Mouse (Mus musculus) midbrain, embryonic 15.5 days (tissue): ENCODE measurements around the gene Scai. TPM values are rescaled to one million over a fixed set of nuclear protein-coding genes. Genes with fewer than 3 reads are reported as not detected.
"Not testable (repeated sequence)": the region's sequence is repeated elsewhere in the genome, so short reads cannot be mapped to it uniquely, and the experiment has no call there.

Experiments used
- ATAC-seq: fragments of 200-750 bp; cut with Nextera tagmentation; replicated peaks from 2 replicates; pipeline ENCODE4 v1.8.0; 2017; ENCODE audit warnings: moderate TSS enrichment
- H3K27ac ChIP-seq: fragments of 300-500 bp; sonication (generic); 2 replicates; pipeline ENCODE4 v1.5.1; 2015; ENCODE audit warnings: mild to moderate bottlenecking, inconsistent platforms
- H3K27me3 ChIP-seq: fragments of 300-500 bp; sonication (generic); replicated peaks from 2 replicates; pipeline ENCODE4 v1.6.1; 2015; ENCODE audit warnings: inconsistent platforms
- H3K36me3 ChIP-seq: fragments of 300-500 bp; sonication (generic); replicated peaks from 2 replicates; pipeline ENCODE4 v1.6.1; 2015; ENCODE audit warnings: inconsistent platforms
- H3K4me1 ChIP-seq: fragments of 300-500 bp; sonication (generic); 2 replicates; pipeline ENCODE4 v1.6.1; 2015; ENCODE audit warnings: inconsistent platforms
- H3K4me2 ChIP-seq: fragments of 300-500 bp; sonication (generic); 2 replicates; pipeline ENCODE4 v1.6.1; 2015; ENCODE audit warnings: inconsistent platforms, mild to moderate bottlenecking, moderate library complexity
- H3K4me3 ChIP-seq: fragments of 300-500 bp; sonication (generic); 2 replicates; pipeline ENCODE4 v1.5.1; 2015; ENCODE audit warnings: mild to moderate bottlenecking, inconsistent platforms
- H3K9ac ChIP-seq: fragments of 300-500 bp; sonication (generic); 2 replicates; pipeline ENCODE4 v1.6.1; 2015; ENCODE audit warnings: mild to moderate bottlenecking, inconsistent platforms
- H3K9me3 ChIP-seq: fragments of 300-500 bp; sonication (generic); 2 replicates; pipeline ENCODE4 v1.6.1; 2016; ENCODE audit warnings: inconsistent platforms
- WGBS: fragments of 180-500 bp; shearing (Covaris S2); methylation state at CpG from one replicate; pipeline ENCODE4 v1.1.7; 2015; ENCODE audit warnings: mixed read lengths; 5-methylcytosine and 5-hydroxymethylcytosine counted together
- polyA plus RNA-seq: library from polyadenylated mRNA; unstranded; fragments of >200 nt; fragmentation: Nextera tagmentation; extraction: Ambion mirVana; gene quantifications from 2 replicates; pipeline ENCODE4 v1.2.1, GENCODE M21; 2015

Scai gene
- polyA plus RNA-seq, 1 experiment from 2014 or later: 21.2 TPM

DNA sequence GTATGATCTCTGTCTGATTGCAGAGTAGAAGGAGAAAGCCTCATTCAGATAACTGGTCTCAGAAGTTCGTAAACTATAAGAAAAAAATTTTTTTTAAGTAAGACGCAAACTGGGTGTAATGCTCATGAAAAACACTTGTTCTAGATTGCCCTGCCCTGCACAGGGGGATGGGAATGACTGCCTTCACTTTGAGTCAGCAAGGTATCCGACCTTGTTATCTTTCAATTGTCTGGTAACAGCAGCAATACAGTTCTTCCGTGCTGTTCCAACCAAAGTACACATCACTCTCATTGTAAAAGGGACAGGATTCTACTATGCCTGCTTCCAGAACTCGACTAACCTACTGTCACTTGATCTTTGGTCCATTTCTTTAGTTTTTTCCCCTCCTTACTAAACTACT is 69.4 kb downstream of the Scai start:
- H3K27me3 ChIP-seq: no peaks in the 10 kb centered on the region
- H3K27ac ChIP-seq: no peak overlapping the region
- no peak for ATAC-seq
- H3K9me3 ChIP-seq: no peaks in the 10 kb centered on the region
- WGBS: 92% methylated on average over 5 of the region's 5 CpGs
- H3K4me2 ChIP-seq: no peak overlapping the region
- H3K36me3 ChIP-seq: peaks cover 36% of the 10 kb centered on the region
- H3K4me3 ChIP-seq: no peak overlapping the region
- H3K4me1 ChIP-seq: no peaks in the 10 kb centered on the region
- H3K9ac ChIP-seq: no peak overlapping the region

DNA sequence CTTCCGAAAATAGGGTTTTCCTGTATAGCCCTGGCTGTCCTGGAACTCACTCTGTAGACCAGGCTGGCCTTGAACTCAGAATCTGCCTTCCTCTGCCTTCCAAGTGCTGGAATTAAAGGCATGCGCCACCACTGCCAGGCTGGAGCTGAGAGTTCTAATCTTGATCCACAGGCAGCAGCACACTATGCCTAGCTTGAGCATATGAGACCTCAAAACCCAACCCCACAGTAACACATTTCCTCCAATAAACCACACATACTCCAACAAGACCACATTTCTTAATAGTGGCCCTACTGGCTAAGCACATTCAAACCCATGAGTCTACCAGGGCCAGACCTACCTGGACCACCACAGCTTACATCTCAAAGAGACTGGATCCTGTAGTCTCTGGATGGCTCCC is 74.0 kb downstream of the Scai start:
- Histone ChIP-seq H3K4me1 (no peaks in the 10 kb centered on the region), H3K4me3 (no peak overlapping the region), H3K36me3 (peaks cover 32% of the 10 kb centered on the region), H3K9me3 (no peaks in the 10 kb centered on the region), H3K27me3 (no peaks in the 10 kb centered on the region), H3K27ac (no peak overlapping the region), H3K4me2 (no peak overlapping the region), H3K9ac (no peak overlapping the region)
- ATAC-seq: no peak
- WGBS: 86% methylated on average over 2 of the region's 2 CpGs

DNA sequence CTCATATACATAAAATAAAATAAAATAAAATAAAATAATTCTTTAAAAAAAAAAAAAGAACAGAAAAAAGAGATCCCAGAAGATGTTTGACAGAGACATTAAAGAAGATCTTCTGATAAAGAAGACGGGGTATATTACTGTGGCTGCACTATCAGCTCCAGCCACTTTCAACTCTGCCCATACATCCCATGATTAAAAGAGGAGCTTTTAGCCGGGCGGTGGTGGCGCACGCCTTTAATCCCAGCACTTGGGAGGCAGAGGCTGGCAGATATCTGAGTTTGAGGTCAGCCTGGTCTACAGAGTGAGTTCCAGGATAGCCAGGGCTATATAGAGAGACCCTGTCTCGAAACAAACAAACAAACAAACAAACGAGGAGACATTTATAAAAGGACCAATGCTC is 76.4 kb downstream of the Scai start:
- no peaks in the 10 kb centered on the region for H3K4me1 ChIP-seq
- no peak overlapping the region for H3K4me2 ChIP-seq
- no peak overlapping the region for H3K9ac ChIP-seq
- H3K27ac ChIP-seq: no peak overlapping the region
- 95% methylated on average over 7 of the region's 7 CpGs for WGBS
- H3K4me3 ChIP-seq: no peak overlapping the region
- no peaks in the 10 kb centered on the region for H3K9me3 ChIP-seq
- peaks cover 29% of the 10 kb centered on the region for H3K36me3 ChIP-seq
- ATAC-seq: no peak
- no peaks in the 10 kb centered on the region for H3K27me3 ChIP-seq

DNA sequence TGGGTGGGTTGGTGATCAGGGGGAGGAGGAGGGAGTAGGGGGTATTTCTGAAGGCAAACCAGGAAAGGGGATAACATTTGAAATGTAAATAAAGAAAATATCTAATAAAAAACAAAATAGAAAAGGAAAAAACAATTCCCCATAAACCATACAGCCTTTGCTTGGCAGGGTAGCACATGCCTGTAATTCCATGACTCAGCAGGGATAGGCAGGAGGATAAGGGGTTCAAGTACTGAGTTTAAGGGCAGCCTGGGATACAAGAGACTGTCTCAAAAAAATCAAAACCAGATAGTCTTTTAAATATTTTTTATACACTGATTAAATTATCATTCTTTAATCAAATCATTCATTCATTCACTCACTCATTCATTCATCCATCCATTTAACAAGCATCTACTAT is 80.0 kb downstream of the Scai start:
- ATAC-seq: no peak
- Histone ChIP-seq H3K36me3 (peaks cover 27% of the 10 kb centered on the region; the same call in 1 of the 2 replicates), H3K9ac (no peak overlapping the region), H3K9me3 (no peaks in the 10 kb centered on the region), H3K4me3 (no peak overlapping the region), H3K4me2 (no peak overlapping the region), H3K27ac (no peak overlapping the region), H3K27me3 (no peaks in the 10 kb centered on the region), H3K4me1 (no peaks in the 10 kb centered on the region)

DNA sequence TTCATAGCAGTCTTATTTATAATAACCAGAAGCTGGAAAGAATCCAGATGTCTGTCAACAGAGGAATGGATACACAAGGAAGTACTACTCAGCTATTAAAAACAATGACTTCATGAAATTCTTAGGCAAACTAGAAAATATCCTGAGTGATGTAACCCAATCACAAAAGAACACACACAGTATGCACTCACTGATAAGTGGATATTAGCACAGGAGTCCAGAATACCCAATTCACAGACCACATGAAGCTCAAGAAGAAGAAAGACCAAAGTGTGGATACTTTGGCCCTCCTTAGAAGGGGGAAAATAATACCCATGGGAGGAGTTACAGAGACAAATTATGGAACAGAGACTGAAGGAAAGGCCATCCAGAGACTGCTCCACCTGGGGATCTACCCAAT is 80.8 kb downstream of the Scai start:
- not testable (repeated sequence) for H3K9ac ChIP-seq, H3K4me3 ChIP-seq, H3K4me2 ChIP-seq, H3K27ac ChIP-seq, H3K4me1 ChIP-seq, H3K9me3 ChIP-seq, ATAC-seq, H3K27me3 ChIP-seq
- H3K36me3 ChIP-seq: peaks cover 28% of the 10 kb centered on the region; the same call in 1 of the 2 replicates

DNA sequence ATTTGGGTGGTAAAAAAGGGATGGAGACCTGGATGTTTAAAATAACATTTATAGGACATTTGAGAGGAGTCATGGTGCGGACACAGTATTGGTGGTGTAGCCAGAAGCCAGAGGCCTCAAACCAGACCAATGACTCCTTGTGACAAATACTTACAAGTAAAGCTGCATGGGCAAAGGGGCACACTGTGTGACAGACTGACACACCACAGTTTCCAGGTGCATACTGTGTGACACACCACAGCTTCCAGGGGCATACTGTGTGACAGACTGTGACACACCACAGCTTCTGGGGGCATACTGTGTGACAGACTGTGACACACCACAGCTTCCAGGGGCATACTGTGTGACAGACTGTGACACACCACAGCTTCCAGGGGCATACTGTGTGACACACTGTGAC is 90.6 kb downstream of the Scai start:
- not testable (repeated sequence) for H3K27me3 ChIP-seq, ATAC-seq, H3K4me3 ChIP-seq, H3K9me3 ChIP-seq, H3K27ac ChIP-seq, H3K9ac ChIP-seq, H3K4me1 ChIP-seq, H3K4me2 ChIP-seq
- peaks cover 25% of the 10 kb centered on the region for H3K36me3 ChIP-seq
- WGBS: 94% methylated on average over 1 of the region's 1 CpGs

DNA sequence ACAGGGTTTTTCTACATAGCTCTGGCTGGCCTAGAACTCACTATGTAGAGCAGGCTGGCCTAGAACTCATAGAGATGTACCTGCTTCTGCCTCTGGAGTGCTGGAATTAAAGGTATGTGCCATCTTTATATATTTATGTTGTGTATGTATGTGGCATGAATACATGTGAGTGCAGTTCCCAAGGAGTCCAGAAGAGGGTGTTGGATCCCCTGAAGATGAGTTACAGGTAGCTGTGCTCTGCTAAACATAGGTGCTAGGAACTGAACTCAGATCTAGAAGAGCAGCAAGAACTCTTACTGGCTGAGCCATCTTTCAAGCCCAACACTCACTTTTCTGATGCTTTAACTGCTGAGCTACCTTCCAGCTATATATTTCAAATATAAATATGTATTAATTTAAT is 92.5 kb downstream of the Scai start:
- Histone ChIP-seq H3K9me3 (no peaks in the 10 kb centered on the region), H3K27ac (no peak overlapping the region), H3K9ac (no peak overlapping the region), H3K4me1 (no peaks in the 10 kb centered on the region), H3K27me3 (no peaks in the 10 kb centered on the region), H3K4me2 (no peak overlapping the region), H3K36me3 (peaks cover 28% of the 10 kb centered on the region), H3K4me3 (no peak overlapping the region)
- no peak for ATAC-seq

DNA sequence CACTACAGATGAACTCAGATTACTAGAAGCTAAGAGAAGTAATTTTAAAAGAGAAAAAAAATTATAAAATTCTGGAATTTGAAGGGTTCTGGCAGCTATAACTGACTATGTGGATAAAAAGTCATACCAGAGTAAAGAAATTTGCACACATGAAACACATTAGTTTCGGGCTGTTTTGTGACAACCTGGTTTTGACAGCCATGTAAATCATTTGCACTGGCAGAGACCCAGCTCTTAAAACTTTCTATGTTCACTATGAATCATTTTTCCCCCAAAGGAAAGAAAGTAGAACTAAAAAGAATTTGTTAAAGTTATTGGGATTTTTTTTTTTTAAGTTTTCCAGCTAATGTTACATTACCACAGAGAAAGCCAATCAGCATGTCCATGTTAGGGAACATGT is 98.6 kb downstream of the Scai start:
- Histone ChIP-seq H3K4me3 (no peak overlapping the region), H3K9me3 (no peaks in the 10 kb centered on the region), H3K9ac (no peak overlapping the region), H3K27ac (no peak overlapping the region), H3K36me3 (peaks cover 19% of the 10 kb centered on the region; the same call in 1 of the 2 replicates), H3K27me3 (no peaks in the 10 kb centered on the region), H3K4me2 (no peak overlapping the region), H3K4me1 (no peaks in the 10 kb centered on the region)
- no peak for ATAC-seq
- WGBS: 96% methylated on average over 1 of the region's 1 CpGs

DNA sequence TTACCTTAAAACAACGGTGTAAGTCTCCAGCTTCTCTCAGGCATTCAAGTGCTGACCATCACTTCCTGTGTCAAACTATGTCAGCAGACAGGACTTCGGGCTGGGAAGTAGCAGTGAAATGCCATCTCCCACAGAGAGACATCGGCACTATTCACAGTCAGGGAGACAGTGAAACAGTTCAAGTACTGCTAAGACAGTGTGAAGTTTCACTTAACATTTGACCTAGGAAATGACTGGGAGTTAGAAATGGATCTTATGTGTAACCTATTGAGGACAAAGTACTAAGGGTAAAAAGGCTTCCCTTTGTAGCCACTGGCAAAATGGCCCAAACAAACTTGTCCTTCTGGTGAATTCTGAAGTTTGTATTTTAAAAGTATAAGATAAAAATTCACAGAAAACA is 107.8 kb downstream of the Scai start:
- no peak overlapping the region for H3K27ac ChIP-seq
- H3K36me3 ChIP-seq: peaks cover 46% of the 10 kb centered on the region
- no peaks in the 10 kb centered on the region for H3K9me3 ChIP-seq
- ATAC-seq: no peak
- 90% methylated on average over 3 of the region's 3 CpGs for WGBS
- H3K4me3 ChIP-seq: no peak overlapping the region
- no peaks in the 10 kb centered on the region for H3K4me1 ChIP-seq
- no peak overlapping the region for H3K4me2 ChIP-seq
- no peak overlapping the region for H3K9ac ChIP-seq
- no peaks in the 10 kb centered on the region for H3K27me3 ChIP-seq

DNA sequence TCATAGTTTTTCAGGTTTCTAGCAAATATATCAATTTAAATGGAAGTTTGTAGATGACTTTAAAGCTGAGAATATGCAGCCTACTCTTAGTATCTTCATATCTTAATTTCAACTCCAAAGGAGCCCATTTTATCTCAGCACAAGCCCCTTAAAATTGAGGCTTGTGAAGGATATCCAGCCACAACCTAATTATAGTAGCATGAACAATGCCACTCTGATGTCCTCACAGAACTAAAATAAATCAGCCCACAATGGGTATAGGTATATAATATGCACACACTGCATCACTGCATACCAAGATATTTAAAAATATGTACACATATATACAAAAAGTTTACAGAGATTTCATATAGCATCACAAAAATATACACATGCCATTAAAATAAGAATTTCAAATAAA is 119.9 kb downstream of the Scai start:
- Histone ChIP-seq H3K4me2 (no peak overlapping the region), H3K9ac (no peak overlapping the region), H3K4me3 (no peak overlapping the region), H3K9me3 (no peaks in the 10 kb centered on the region), H3K27ac (no peak overlapping the region), H3K4me1 (0 out of 2 replicates have a peak, but pooled peaks cover 2% of the 10 kb centered on the region), H3K27me3 (no peaks in the 10 kb centered on the region), H3K36me3 (no peaks in the 10 kb centered on the region)
- no peak for ATAC-seq

DNA sequence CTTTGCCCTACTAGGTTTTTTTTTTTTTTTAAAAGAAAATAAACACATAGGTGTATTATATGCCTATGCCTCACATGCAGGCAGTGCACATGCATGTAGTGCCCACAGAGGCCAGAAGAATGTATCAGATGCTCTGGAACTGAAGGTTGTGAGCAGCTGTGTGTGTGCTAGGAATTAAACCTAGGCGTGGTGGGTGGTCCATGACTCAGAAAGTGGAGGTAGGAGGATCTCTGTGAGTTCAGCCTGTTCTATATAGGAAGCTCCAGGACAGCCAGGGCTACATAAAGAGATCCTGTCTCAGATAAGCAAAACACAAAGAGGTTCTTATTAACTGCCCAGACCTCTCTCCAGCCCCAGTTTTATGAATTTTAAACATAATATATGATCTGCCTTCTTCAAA is 121.4 kb downstream of the Scai start:
- ATAC-seq: no peak
- H3K4me2 ChIP-seq: no peak overlapping the region
- 71% methylated on average over 1 of the region's 1 CpGs for WGBS

DNA sequence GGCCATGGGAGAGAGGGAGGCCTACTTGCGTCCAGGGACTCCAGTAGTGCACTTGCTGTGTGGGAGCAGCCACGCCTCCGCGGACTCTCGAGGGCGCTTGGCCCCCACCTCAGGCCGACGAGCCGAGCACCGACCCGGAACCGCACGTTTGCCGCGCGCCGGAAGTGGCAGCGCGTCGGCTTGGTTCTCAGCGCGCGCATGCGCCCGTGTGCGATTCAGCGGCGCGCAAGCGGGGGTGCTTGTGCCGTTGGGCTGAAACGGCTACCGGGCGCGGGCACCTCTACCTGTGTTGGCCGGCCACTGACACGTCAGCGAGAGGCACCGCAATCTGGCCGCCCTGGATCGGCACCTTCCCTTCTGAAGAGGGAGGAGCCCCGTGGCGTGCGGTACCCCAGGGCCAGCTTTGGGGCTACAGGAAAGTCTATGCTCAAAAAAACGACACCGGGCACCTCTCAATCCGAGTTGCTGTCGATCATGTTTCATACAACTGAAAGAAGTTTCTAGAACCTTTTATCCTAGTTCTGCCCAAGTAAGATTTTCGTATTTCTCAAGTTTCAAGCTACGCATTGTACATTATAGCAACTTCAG is 125.0 kb downstream of the Scai start, which contains the start of gene Golga1:
Golga1 (minus strand) TSS at position 142 of the 588 bp plus-strand sequence.
- H3K4me1 ChIP-seq: peaks cover 14% of the 10 kb centered on the region
- H3K9me3 ChIP-seq: no peaks in the 10 kb centered on the region
- peak within 1 kb of the TSS; percentile 88 for H3K27ac ChIP-seq
- peak within 1 kb of the TSS; percentile 89 for H3K9ac ChIP-seq
- H3K4me2 ChIP-seq: peak within 1 kb of the TSS; percentile 65
- H3K27me3 ChIP-seq: no peaks in the 10 kb centered on the region
- peak; percentile 98 for ATAC-seq
- under 1% methylated on average over 50 of the region's 50 CpGs for WGBS
- peaks cover 11% of the 10 kb centered on the region; the same call in 1 of the 2 replicates for H3K36me3 ChIP-seq
- peak within 1 kb of the TSS; percentile 87 for H3K4me3 ChIP-seq

More for the DNA sequence above, 121.4 kb downstream of the Scai start:
- H3K9ac ChIP-seq: no peak overlapping the region
- H3K4me1 ChIP-seq: peaks cover 8% of the 10 kb centered on the region
- no peaks in the 10 kb centered on the region for H3K36me3 ChIP-seq
- no peaks in the 10 kb centered on the region for H3K27me3 ChIP-seq
- no peak overlapping the region for H3K4me3 ChIP-seq
- H3K9me3 ChIP-seq: no peaks in the 10 kb centered on the region
- H3K27ac ChIP-seq: no peak overlapping the region

DNA sequence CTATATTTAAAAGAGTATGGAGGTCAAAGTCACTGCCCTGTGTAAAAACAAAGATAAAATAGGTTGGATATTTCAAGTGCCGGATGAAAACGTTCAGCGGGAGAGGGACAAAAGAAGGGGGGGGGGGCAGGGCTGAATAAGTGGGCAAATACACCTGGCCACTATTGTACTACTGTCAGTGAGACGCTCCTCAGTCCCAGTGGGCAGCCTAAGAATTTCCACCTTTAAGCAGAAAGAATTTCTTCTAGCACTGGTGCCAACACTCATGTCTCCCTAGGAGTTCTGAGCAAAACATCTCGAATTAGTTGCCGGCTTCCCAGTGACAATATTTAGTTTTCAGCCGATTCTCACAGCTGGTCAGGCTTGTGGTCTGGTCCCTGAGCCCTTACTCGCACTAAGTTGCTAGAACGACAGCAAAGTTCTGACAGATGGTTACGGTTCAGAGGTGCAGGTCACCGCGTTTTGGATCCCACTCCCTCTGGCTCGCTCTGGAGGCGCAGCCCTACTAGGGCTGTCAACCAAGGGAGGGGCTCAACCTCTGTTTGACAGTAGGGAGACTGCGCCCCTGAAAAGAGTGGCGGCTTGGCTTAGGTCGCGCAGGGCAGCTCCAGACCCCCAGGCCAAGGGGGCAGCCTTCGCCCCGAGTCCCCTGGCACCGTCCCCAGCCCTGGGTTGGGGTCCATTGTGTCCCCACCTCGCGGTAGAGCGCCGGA is 125.7 kb downstream of the Scai start:
- H3K27me3 ChIP-seq: no peaks in the 10 kb centered on the region
- peak overlapping the region; percentile 87 for H3K4me3 ChIP-seq
- H3K27ac ChIP-seq: peak overlapping the region; percentile 88
- 5% methylated on average over 25 of the region's 25 CpGs for WGBS
- H3K9ac ChIP-seq: peak overlapping the region; percentile 89
- H3K4me1 ChIP-seq: peaks cover 14% of the 10 kb centered on the region
- H3K4me2 ChIP-seq: peak overlapping the region; percentile 65
- H3K36me3 ChIP-seq: peaks cover 18% of the 10 kb centered on the region; the same call in 1 of the 2 replicates
- peak; percentile 58 for ATAC-seq
- H3K9me3 ChIP-seq: no peaks in the 10 kb centered on the region
